Mouse (Mus musculus): ENCODE measurements around the gene Rbm34.
"Not testable (repeated sequence)": the region's sequence is repeated elsewhere in the genome, so short reads cannot be mapped to it uniquely, and the experiment has no call there.

Gene Rbm34

DNA sequence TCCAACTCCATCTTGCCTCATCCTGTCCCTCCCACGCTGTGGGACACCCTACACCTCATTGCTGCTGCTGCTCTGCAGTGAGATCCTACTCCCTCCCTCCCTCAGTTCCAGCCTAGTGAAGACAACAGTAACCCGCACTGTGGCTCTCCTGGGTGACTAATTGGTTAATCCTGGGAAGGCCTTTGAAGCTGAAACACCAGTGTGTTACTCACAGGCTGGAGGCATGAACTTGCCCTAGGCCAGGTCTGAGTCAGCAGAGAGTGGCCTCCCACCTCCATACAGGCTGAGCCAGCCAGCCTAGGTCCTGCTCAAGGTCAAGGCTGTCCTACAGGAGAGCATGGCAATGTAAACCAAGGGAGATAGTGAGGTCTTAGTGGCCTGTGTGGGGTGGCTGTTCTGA lies 51.6 kb downstream of the Rbm34 start:
- DNase-seq (ENCODE audit: low read depth, low spot score) = no peak

DNA sequence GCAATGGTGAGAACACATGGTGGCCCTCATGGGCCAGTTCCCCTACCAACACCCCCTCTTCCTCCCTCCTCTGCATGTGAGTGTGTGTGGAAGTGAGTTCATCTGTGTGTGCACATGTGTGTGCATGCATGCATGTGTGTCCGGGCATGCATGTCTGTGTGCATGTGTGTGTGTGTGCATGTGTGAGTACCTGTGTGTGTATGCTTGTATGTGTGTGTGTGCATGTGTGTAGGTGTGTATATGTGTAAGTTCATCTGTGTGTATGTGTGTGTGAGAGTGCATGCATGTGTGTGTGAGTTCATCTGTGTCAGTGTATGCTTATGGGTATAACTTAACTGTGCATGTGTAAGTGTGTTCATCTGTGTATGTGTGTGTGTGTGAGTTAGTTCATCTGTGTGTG lies 52.5 kb downstream of the Rbm34 start:
- no peak for DNase-seq (ENCODE audit: low read depth, low spot score)

DNA sequence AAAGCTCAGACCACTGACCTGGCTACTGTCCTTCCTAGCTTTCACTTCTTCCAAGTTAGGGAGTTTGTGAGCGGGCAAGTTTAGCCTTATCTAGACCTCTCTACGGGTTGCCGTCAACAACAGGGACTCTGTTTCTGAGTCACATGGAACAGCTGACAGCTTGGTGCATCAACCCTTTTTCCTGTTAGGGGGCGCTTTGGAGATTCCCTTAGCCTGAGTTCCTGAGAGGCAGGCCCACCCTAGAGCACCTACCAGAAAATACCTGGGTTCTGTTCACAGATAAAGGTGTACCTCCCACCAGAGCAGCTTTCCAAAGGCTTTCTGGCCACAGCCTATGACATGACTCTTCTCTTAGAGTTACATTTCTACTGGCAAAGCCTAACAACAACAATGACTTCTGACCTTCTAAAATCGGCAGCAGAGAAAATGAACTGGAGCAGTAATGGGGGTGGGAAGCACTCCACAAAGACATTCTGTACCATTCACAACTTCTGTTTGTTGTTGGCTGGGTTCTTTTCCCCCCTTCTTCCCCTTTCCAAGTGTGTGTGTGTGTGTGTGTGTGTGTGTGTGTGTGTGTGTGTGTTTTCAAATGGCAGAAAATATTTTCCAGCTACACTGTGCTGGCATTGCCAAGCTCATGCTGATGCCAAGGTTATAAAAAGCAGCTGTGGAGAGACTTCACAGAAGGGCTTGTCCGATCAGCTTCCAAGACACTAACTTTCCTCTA lies 53.5 kb downstream of the Rbm34 start:
- DNase-seq (ENCODE audit: low read depth, low spot score) = no peak

DNA sequence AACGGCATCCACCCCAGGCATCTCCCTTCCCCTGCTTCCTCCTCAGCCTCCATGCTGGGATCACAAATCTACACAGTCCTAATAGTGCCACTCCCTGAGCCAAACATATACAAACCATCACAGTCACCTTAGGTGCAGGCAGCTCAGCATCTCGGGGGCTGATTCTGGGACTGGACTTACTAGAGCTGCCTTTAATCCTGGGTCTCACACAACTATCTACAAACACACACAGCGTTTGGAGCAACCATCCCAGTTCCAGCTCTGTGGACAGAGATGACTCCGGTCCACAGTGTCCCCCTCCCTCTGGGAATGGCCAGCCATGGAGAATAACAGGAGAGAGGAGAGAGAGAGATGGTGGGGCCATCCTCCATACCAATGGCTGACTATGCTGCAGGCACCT lies 54.3 kb downstream of the Rbm34 start:
- no peak for DNase-seq (ENCODE audit: low read depth, low spot score)

DNA sequence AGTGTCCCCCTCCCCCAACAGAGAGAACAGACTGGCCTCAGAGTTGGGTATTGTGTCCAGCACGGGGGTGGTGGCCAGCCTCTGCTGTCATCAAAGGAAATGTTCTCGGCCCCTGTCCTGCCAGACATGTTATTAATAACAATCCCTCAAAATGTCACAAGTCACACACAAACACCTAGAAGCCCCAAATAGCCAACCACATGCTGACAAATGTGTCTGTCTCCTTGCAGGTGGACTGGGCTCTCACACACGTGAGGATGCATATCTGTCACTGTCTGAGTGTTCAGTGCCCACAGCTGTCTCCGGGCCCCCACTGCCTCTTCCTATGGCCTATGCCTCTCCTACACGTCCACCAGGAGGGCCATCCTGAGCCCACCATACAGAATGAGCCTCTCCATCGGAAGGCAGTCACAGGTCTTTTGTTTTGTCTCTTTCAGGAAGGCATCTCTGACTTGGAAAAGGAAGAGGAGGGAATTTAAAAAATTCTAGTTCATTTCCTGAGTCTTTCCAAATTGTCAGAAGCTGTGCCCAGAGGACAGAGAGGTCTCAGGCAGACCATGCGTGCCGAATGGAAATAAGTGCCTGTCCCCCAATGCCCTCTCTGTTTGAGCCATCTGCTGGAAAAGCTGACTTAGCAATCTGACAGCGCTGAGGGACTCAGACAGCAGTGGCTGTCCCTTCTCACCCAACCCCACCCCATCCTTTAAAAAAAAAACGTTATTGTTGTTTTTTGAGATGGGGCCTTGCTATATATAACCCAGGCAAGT lies 56.1 kb downstream of the Rbm34 start:
- DNase-seq (ENCODE audit: low read depth, low spot score) = no peak

DNA sequence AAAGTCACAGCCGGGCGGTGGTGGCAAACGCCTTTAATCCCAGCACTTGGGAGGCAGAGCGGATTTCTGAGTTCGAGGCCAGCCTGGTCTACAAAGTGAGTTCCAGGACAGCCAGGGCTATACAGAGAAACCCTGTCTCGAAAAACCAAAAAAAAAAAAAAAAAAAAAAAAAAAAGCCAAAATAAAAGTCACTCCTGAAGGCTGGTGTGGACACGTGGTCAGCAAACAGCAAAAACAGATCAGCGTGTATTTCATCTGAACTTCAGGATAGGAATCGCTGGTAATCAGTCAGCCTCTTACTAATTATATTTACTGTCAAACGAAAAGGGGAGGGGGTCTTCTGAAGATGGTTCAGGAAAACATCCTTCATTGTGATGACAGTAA lies 56.8 kb downstream of the Rbm34 start:
- not testable (repeated sequence) for DNase-seq (ENCODE audit: low read depth, low spot score)

DNA sequence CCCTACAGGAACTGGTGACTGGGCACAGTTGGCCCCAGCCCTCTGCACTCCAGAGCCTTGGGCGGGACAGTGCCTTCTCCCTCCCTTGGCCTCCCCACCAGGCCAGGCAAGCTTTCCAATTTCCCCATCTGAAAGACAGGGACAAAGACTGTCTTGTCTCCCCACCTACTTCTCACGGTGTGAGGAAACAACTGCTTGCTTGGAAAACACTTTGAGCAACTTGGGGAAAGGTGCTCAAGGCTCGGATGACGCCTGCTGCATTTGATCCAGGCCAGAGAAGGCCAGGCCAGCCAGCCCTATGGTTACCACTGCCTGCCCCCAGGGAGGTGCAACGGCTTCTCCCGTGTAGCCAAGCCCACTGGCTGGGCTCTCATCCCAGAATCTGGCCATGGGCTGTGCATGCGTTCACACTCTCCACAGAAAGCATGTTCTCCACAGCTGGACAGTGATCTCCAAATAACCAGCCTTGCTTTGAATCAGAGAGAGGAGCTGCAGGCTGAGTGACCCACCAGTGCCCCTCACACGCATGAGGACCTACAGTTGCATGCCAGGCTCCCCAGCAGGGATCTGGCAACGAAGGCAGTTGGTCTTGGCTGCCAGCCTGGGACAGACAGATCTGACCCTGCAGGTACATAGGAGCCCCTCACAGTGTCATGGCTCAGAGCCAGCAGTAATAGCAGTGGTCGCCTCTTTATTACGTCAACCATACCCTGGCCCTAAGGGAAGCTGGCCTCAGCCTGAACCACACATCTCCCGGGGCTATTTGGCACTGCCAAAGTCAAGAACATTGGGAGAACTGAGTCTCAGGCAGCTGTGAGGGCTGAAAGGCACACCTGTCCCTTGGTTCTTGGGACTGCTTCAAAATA lies 57.4 kb downstream of the Rbm34 start:
- DNase-seq (ENCODE audit: low read depth, low spot score) = no peak

DNA sequence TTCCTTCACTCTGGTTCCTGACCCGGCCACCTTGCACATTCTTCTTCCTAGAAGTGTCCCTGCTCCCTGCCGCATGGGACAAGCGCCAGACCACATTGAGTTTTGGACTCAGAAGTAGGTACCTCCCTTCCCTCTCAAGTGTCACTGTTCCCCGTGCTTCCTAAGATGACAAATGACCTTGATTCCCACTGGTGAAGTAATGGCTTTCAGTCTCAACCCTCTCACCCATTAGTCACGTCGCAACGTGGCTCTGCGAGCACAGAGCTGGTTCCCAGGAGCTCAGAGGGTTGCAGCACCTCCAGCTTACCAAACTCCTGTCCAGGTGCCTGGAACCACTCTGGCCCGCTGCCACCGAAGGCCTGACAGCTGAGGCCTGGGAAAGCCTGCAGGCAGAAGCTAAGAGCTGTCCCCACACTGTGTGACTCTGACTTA lies 61.5 kb downstream of the Rbm34 start:
- DNase-seq (ENCODE audit: low read depth, low spot score) = no peak

DNA sequence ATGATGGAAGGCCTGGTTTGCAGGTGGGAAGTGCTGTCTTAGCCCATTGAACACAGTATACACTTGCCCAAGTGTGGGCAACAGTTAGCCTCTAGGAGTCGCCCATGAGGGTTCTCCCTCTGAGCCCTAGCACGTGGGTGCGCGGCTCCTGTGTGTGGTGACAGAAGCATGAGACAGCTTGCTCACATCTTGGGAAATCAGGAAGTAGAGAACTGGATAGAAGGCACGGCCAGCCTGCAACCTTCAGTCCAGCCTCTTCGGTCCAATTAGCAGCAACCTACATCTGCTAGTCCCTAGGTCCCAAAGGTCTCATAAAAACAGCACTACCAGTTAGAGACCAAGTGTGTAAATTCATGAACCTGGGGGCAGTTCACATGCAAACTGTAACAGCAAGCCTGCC lies 62.1 kb downstream of the Rbm34 start:
- DNase-seq (ENCODE audit: low read depth, low spot score) = no peak

DNA sequence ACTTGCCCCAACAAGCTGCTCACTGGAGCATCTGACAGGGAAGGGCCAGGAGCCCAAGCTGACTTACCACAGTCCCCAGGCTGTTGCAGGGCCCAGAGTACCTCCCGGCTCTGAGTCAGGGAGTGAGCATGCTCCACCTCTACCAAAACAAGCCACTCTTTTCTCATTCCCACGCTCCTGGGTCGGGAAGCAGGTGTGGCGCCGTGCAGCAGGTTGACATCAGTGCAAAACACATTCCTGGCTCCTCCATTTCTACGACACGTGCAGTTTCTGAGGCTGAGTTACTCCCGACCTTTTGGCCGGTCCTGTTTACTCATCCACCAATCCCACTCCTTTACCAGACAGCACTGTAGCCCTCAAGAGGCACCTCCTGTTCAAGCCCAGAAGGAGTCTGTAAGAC lies 62.9 kb downstream of the Rbm34 start:
- DNase-seq (ENCODE audit: low read depth, low spot score) = no peak

DNA sequence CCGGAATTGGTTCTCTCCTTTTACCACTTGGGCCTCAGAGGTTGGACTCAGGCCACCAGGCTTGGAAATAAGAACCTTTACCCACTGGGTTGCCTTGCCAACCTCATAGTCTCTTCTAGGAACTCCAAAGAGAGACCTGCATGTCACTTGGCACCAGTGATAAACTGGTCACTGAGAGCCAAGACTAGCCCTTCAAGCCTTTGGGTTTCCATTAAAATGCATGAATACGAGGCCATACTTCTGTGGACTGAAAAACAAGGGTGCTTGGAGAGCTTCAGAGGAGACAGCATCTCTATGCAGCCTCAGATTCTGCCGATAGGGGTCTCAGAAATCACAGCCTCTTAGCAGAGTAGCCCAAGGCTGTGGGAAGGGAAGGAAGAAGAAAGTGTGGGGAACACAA lies 63.5 kb downstream of the Rbm34 start:
- DNase-seq (ENCODE audit: low read depth, low spot score) = no peak

DNA sequence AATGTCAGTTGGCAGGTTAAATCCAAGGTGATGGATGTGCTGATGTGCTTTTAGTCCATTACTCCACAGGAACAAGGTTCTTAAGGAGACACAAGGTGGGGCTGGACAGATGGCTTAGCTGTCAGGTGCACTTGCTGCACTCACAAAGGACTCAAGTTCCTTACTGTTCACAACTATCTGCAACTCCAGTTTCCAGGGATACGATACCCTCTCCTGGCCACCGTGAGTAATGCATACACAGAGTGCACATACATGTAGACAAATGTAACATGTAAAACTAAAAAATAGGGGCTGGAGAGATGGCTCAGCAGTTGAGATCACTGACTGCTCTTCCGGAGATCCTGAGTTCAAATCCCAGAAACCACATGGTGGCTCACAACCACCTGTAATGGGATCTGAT lies 65.5 kb downstream of the Rbm34 start:
- no peak for DNase-seq (ENCODE audit: low read depth, low spot score)

DNA sequence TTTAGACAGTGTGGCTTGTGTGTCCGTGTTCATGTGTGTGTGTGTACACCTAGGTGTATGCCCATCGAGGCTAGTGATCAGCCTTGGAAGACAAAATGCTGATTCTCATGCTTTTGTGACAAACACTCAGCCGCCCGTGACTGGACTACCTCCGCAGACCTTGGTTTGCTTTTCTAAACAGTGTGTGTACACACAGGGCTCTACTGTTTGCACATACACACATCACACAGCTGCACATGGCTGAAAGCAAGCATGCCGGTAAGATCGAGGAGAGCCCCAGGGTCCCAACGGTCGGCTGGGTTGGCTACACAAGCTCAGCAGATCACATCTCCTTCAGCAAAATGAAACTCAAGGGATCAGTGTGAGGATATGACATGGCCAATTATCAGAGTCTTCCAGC lies 66.9 kb downstream of the Rbm34 start:
- DNase-seq (ENCODE audit: low read depth, low spot score) = no peak

DNA sequence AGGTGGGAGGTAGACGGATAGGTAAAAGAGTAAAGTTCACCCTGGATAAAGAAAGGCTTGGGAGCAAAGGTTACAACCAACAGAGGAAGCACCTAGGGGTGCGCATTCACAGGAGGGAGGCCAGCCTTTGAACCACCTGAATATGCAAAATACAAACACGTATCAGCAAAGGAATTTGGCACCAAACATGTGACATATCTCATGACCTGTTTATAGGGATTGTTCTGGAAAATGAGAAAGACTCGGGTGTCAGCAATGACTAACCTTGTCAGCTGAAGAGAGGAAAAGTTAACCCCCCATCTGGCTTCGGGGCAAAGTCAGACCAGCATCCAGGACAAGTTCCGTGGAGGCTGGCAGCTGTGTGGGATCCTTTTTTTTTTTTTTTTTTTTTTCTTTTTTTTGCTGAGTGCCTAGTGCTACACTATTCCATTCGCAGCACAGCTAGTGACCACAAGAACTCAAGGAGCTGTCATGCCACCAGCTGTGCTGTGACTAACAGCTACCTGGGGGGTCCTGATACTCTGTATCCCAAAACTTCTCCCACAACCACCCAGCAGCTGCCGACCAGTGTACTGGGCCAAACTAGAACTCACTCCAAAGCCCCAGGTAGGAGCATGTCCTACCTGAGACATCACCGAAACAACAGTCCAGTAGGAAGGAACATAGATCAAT lies 67.5 kb downstream of the Rbm34 start:
- DNase-seq (ENCODE audit: low read depth, low spot score) = no peak

DNA sequence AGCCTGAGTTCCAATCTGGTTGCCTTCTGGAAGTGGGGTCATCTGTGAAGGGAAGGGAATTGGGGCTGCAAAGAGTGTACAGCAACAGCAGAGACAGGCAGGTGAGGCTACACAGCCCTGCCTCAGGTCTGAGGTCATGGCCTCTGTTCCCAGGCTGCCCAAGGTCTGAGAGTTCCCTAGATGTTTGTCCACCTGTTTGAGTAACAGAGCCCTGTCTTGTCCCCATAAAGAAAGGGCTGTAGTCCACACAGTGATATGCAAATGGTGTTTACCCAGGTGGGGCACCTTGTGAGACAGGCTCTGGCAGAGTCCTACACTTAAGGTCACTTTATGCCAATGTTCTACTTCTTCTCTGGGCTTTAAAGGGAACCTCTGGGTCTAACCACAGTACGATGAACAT lies 69.3 kb downstream of the Rbm34 start:
- DNase-seq (ENCODE audit: low read depth, low spot score) = no peak

DNA sequence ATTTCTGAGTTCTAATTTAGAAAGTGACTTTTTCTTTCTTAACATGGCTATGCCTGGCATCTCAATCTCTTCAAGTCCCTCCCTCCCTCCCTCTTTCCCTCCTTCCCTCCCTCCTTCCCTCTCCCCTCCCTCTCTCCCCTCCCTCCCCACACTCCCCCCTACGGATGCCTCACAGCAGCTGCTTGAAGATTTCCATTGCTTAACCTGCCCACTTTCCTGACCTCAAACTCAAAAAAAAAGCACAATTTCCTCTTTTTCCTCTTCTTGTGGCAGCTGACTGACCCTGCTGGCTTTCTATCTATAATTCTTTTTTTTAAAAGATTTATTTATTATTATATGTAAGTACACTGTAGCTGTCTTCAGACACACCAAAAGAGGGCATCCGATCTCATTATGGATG lies 69.8 kb downstream of the Rbm34 start:
- DNase-seq (ENCODE audit: low read depth, low spot score) = no peak

Data from retina, adult 2 months (tissue).